Mouse (Mus musculus): Measurements from ENCODE around the gene Fcho1.
A peak's percentile ranks its signal among the peaks of the same experiment; 100 is the strongest.

GRCm38 (mm10) chr8:71707874-71708273, 17.6 kb downstream of the Fcho1 start:
- TF ChIP-seq POLR2A (IDR thresholded peaks at IDR 0.05; ENCODE audit: low read depth, low read length) (no peak), CTCF (IDR thresholded peaks at IDR 0.05; ENCODE audit: extremely low read depth, insufficient read length, insufficient replicate concordance, low read depth, low read length) (peak; percentile 71; the same call in 1 of the 2 replicates)
